Mouse (Mus musculus) splenic B cell, adult 2 months (primary cell): ENCODE measurements around the gene Ssc4d.

Source experiments
- DNase-seq: peaks from one replicate; pipeline ENCODE4 v3.0.0-alpha.2; 2011; ENCODE audit warnings: low read depth, low spot score
- H3K27me3 ChIP-seq: 2 replicates; pipeline ENCODE4 v1.6.1; 2012; ENCODE audit warnings: mild to moderate bottlenecking, low read length, moderate library complexity, mixed read lengths; ENCODE audit not compliant: control insufficient read depth, poor library complexity, insufficient read depth, severe bottlenecking
- H3K36me3 ChIP-seq: 2 replicates; pipeline ENCODE4 v1.6.1; 2012; ENCODE audit warnings: mild to moderate bottlenecking, low read length, moderate library complexity, mixed read lengths; ENCODE audit not compliant: control insufficient read depth, poor library complexity, insufficient read depth, severe bottlenecking

The Ssc4d gene

GRCm38 (mm10) chr5:135993381-135993965 lies 19.1 kb upstream of the Ssc4d start:
- no peaks in the 10 kb centered on the region for H3K27me3 ChIP-seq
- H3K36me3 ChIP-seq = peaks cover 6% of the 10 kb centered on the region
- DNase-seq = no peak

GRCm38 (mm10) chr5:135990601-135991000 lies 16.3 kb upstream of the Ssc4d start:
- DNase-seq = peak; percentile 78
- no peaks in the 10 kb centered on the region for H3K36me3 ChIP-seq
- H3K27me3 ChIP-seq = no peaks in the 10 kb centered on the region

DNA sequence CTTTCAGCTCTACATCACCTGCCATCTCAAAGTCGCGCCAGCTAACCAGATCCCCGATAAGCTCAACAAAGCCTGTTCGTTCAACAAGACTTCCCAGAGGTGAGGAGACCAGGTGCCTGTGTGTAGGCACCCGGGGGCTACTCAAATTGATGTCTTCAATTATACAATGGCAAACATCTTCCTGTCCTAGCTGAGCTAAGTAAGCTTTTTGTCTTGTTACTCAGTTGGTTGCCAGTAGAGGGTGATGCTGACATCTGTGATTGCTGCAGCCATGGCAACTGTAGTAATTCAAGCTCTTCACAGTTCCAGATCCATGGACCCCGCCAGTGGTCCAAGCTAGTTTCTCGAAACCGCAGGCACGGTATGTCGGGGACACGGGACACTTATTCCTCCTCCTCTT lies 12.9 kb upstream of the Ssc4d start:
- peak; percentile 58 for DNase-seq
- Histone ChIP-seq H3K27me3 (no peaks in the 10 kb centered on the region), H3K36me3 (no peaks in the 10 kb centered on the region)

GRCm38 (mm10) chr5:135984546-135985044 lies 10.3 kb upstream of the Ssc4d start:
- Histone ChIP-seq H3K27me3 (no peaks in the 10 kb centered on the region), H3K36me3 (no peaks in the 10 kb centered on the region)
- DNase-seq = no peak

GRCm38 (mm10) chr5:135982398-135982797 lies 8.1 kb upstream of the Ssc4d start:
- no peaks in the 10 kb centered on the region for H3K27me3 ChIP-seq
- peak; percentile 74 for DNase-seq
- H3K36me3 ChIP-seq = no peaks in the 10 kb centered on the region

DNA sequence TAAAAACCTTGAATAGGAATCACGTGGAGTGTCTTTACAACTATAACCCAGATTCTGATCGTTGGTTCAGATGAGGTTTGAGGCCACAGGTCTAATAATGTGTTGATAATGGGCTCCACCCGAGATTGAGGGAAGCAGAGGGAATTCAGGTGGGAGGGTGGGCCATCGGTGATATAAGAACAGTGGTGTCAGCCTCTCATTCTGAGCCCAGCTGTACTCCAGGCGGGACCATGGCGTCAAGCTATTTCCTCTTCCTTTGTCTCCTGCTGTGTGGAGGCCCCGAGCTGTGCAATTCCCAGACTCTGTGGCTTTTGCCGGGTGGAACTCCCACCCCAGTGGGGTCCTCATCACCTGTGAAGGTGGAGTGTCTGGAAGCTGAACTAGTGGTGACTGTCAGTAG lies 5.6 kb upstream of the Ssc4d start, which contains the start of gene Zp3:
Gene Zp3, plus strand, starts transcription at position 196 of the 400 bp plus-strand sequence.
- Histone ChIP-seq H3K36me3 (no peaks in the 10 kb centered on the region), H3K27me3 (no peaks in the 10 kb centered on the region)
- DNase-seq = no peak

DNA sequence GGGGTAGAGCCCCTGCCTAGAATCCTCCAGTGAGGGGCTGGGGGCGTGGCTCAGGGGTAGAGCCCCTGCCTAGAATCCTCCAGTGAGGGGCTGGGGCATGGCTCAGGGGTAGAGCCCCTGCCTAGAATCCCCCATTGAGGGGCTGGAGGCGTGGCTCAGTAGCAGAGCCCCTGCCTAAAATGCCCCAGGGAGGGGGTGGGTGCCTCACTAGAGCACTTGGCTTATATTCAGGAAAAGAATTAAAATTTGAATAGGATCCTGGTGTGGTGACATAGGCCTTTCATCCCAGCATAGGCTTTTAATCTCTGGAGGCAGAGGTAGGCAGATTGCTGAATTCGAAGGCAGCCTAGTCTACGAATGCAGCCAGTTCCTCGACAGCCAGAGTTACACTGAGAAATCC lies 5.0 kb upstream of the Ssc4d start:
- Histone ChIP-seq H3K36me3 (no peaks in the 10 kb centered on the region), H3K27me3 (no peaks in the 10 kb centered on the region)
- DNase-seq = no peak

DNA sequence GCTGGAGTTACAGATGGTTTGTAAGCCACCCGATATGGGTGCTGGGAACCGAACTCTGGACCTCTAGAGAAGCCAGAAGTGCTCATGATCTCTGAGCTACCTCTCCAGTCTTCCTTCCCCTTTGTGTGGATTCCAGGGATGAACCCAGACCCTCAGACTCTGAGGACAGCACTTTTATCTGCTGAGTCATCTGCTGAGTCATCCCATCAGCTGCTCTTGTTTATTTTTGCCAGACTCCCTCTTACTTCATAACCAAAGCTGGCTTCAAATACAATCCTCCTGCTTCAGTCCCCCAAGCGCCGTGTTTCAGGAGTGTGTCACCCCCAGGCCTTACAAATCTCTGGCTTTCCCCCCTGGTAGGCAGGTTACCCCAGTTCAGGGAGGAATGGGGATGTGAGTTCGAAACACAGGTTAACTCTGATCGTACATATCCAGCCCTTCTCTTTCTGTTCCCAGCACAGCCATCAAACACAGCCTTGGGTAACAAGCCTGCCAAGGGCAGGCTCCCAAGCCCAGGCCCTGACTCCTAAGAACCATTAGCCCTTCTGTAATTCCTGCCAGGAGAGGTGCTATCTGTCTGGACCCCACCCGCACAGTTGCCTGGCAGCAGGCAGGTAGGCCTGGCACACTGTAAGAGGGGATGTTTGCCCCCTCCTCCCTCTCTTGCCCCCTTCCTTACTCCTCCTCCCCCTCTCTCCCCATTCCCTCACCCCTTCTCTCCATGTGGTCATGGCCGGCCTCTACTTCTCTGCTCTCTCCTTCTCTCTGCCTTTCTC lies 1.8 kb upstream of the Ssc4d start:
- no peaks in the 10 kb centered on the region for H3K27me3 ChIP-seq
- H3K36me3 ChIP-seq = no peaks in the 10 kb centered on the region
- DNase-seq = no peak

DNA sequence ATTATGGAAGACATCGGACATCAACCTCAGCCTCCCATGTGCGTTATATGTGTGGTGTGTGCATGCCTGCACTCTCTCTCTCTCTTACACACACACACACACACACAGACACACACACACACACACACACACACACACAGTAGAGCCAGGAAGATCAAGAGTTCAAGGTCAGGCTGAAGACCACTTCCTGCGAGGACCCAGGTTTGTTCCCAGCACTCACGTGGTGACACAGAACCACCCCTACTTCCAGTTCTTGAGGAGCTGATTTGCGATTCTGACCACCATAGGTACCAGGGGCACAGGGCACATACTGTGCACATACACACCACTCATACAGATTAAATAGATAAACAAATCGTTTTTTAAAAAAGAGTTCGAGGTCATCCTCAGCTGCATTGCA lies 2.5 kb downstream of the Ssc4d start:
- DNase-seq = no peak
- H3K27me3 ChIP-seq = no peaks in the 10 kb centered on the region
- no peaks in the 10 kb centered on the region for H3K36me3 ChIP-seq

GRCm38 (mm10) chr5:135970247-135970646 lies 4.1 kb downstream of the Ssc4d start:
- no peak for DNase-seq
- Histone ChIP-seq H3K36me3 (no peaks in the 10 kb centered on the region), H3K27me3 (no peaks in the 10 kb centered on the region)

DNA sequence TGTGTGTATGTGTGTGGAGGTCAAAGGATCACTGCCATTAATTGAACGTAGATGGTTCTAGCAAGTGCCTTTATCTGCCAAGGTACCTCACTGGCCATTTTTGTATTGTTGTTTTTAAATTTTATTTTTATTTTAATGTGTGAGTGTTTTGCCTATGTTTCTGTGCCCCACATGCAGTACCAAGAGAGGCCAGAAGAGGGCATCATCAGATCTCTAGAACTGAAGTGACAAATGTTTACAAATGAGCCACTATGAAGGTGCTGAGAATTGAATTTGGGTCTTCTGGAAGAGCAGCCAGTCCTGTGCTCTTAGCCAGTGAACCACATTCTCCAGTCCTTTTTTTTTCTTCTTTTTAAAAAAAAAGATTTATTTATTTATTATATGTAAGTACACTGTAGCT lies 5.5 kb downstream of the Ssc4d start:
- H3K27me3 ChIP-seq = no peaks in the 10 kb centered on the region
- peak; percentile 84 for DNase-seq
- no peaks in the 10 kb centered on the region for H3K36me3 ChIP-seq

GRCm38 (mm10) chr5:135966866-135967265 lies 7.5 kb downstream of the Ssc4d start:
- peak; percentile 64 for DNase-seq
- no peaks in the 10 kb centered on the region for H3K36me3 ChIP-seq
- H3K27me3 ChIP-seq = no peaks in the 10 kb centered on the region

- peak; percentile 50 for DNase-seq
- Histone ChIP-seq H3K27me3 (no peaks in the 10 kb centered on the region), H3K36me3 (no peaks in the 10 kb centered on the region)
These were observed 8.8 kb downstream of the Ssc4d start for GRCm38 (mm10) chr5:135965501-135965930.

GRCm38 (mm10) chr5:135963280-135963627 lies 11.1 kb downstream of the Ssc4d start:
- no peaks in the 10 kb centered on the region for H3K27me3 ChIP-seq
- H3K36me3 ChIP-seq = no peaks in the 10 kb centered on the region
- DNase-seq = no peak

DNA sequence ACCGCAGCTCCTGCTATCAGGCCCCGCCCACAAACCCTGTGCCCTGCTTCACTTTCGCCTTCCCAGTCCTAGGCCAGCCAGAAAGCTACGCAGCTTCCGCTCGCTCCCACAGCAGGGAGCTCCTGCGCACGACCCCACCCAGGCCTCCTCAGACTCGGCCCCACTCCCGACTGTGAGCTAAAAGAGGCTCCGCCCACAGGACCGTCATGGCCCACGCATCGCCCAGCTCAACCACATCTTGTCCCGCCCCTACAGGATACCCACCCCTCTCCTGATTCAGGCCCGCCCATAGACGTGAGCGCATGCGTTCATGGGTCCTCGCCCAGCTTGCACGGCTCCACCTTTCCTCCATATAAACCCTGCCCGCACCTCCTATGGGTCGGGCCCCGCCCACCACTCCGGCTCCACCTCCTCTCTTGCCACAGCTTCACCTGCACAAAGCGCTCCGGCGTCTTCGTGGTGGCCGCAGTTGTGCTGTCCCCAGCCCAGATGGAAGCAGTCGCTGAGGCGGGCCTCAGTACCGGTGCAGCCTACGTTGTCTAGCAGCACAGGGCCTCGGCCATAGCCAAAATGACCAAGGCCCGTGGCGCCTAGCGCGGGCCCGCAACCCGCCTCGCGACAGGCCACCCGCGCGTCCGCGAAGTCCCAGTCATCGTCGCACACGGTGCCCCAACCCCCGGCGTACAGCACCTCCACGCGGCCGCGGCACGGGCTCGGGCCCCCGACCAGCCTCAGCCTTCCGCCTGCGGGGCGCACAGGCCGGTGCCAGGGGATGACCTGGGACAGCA lies 11.6 kb downstream of the Ssc4d start:
- Histone ChIP-seq H3K27me3 (no peaks in the 10 kb centered on the region), H3K36me3 (no peaks in the 10 kb centered on the region)
- peak; percentile 100 for DNase-seq
